Mouse (Mus musculus) intestine, embryonic 15.5 days (tissue): ENCODE data around the gene Mphosph9. TPM values are rescaled to one million over a fixed set of nuclear protein-coding genes. Genes with fewer than 3 reads are reported as not detected.
"Not testable (repeated sequence)": the region's sequence is repeated elsewhere in the genome, so short reads cannot be mapped to it uniquely, and the experiment has no call there.

Experiments used
- ATAC-seq: fragments of 200-750 bp; cut with Nextera tagmentation; 2 replicates; pipeline ENCODE4 v1.8.0; 2017; ENCODE audit warnings: moderate TSS enrichment, moderate library complexity
- H3K27ac ChIP-seq: fragments of 300-500 bp; sonication (generic); 2 replicates; pipeline ENCODE4 v1.5.1; 2015; ENCODE audit warnings: mild to moderate bottlenecking, inconsistent platforms
- H3K27me3 ChIP-seq: fragments of 300-500 bp; sonication (generic); replicated peaks from 2 replicates; pipeline ENCODE4 v1.6.1; 2015; ENCODE audit warnings: inconsistent platforms
- H3K36me3 ChIP-seq: fragments of 300-500 bp; sonication (generic); 2 replicates; pipeline ENCODE4 v1.6.1; 2015; ENCODE audit warnings: inconsistent platforms
- H3K4me1 ChIP-seq: fragments of 300-500 bp; sonication (generic); replicated peaks from 2 replicates; pipeline ENCODE4 v1.6.1; 2015; ENCODE audit warnings: inconsistent platforms
- H3K4me2 ChIP-seq: fragments of 300-500 bp; sonication (generic); replicated peaks from 2 replicates; pipeline ENCODE4 v1.6.1; 2015; ENCODE audit warnings: mild to moderate bottlenecking, inconsistent platforms
- H3K4me3 ChIP-seq: fragments of 300-500 bp; sonication (generic); replicated peaks from 2 replicates; pipeline ENCODE4 v1.5.1; 2015; ENCODE audit warnings: inconsistent platforms
- H3K9ac ChIP-seq: fragments of 300-500 bp; sonication (generic); 2 replicates; pipeline ENCODE4 v1.6.1; 2015; ENCODE audit warnings: inconsistent platforms
- H3K9me3 ChIP-seq: fragments of 300-500 bp; sonication (generic); 2 replicates; pipeline ENCODE4 v1.6.1; 2016; ENCODE audit warnings: inconsistent platforms
- WGBS: fragments of 180-500 bp; shearing (Covaris S2); methylation state at CpG from one replicate; pipeline ENCODE4 v1.1.7; 2015; 5-methylcytosine and 5-hydroxymethylcytosine counted together
- polyA plus RNA-seq: library from polyadenylated mRNA; unstranded; fragments of >200 nt; fragmentation: Nextera tagmentation; extraction: Ambion mirVana; gene quantifications from 2 replicates; pipeline ENCODE4 v1.2.1, GENCODE M21; 2015

Mphosph9 gene
- polyA plus RNA-seq = 8.0 and 10.3 TPM in 2 replicates

DNA sequence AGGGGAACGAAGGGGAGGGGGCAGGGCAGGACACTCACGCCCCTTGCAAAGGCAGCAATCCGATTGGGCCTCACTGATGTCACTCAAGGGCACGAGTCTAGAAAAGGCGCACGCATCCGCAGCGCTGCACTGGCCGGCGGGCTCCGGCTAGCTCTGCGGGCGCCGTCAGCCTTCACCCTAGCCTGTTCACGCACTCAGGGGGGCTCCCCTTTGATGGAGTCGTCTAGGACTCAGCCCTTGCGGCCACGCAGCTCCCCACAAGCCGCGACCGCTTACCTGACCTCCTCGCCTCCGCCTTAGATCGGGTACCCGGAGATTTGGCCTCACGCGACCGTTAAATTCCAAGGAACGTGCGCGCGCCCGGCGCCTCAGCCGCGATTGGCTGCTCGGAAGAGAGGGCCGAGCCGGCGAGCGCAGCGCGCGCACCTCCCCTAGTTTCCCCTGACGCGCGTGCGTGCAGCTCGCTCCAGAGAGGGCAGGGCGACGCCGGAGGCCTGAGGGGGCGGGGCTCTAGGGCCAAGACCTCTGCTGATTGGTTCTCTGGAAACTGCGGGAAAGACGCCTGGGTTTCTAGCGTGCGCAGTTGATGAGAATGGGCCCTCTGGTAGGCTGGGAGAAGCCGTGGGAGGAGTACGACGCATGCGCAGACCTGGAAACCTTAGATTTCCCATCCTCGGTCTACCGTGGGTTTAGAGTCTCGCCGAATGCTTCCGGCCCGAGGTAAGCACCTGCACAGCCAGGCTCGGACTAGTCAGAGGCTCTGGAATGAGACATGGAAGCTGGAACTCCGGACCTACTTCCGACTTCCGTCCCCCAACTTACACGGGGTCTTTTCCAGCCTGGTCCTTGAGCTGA is at the start of gene Mphosph9, which contains the start of gene 2810006K23Rik:
Gene Mphosph9 (minus strand): TSS at position 463 of the 855 bp plus-strand sequence.
Gene 2810006K23Rik (plus strand): TSS at position 580 of the 855 bp plus-strand sequence.
- Histone ChIP-seq H3K4me1 (peaks cover 9% of the 10 kb centered on the region), H3K4me2 (peak within 1 kb of the TSS; percentile 79), H3K4me3 (peak within 1 kb of the TSS; percentile 73), H3K27ac (peak within 1 kb of the TSS; percentile 95), H3K9ac (peak within 1 kb of the TSS; percentile 80), H3K36me3 (peaks cover 4% of the 10 kb centered on the region; the same call in 1 of the 2 replicates), H3K27me3 (no peaks in the 10 kb centered on the region), H3K9me3 (no peaks in the 10 kb centered on the region)
- peak; percentile 98 for ATAC-seq
- WGBS = under 1% methylated on average over 72 of the region's 72 CpGs

DNA sequence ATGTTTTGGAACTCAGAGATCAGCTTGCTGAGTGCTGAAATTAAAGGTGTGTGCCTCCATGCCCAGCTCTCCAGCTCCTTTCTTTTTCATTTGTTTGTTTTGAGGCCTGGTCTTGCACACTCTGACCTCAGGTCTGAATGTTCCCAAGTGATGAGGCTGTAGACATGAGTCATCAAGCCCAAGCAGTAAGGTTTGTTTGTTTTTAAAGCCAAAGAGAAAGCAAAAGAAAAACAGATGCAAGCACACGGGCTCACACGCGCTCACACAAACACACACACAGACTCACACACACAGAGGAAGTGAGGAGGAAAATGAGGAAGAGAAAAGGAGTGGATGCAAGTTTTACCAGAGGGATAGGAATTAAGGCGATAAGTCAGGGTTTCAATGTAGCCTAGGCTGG is 49.4 kb upstream of the Mphosph9 start:
- no peak for ATAC-seq
- Histone ChIP-seq H3K36me3 (peaks cover 52% of the 10 kb centered on the region), H3K4me1 (no peaks in the 10 kb centered on the region), H3K27me3 (no peaks in the 10 kb centered on the region), H3K4me2 (no peak overlapping the region), H3K27ac (no peak overlapping the region), H3K9ac (no peak overlapping the region), H3K4me3 (no peak overlapping the region), H3K9me3 (no peaks in the 10 kb centered on the region)
- WGBS = 90% methylated on average over 4 of the region's 4 CpGs

DNA sequence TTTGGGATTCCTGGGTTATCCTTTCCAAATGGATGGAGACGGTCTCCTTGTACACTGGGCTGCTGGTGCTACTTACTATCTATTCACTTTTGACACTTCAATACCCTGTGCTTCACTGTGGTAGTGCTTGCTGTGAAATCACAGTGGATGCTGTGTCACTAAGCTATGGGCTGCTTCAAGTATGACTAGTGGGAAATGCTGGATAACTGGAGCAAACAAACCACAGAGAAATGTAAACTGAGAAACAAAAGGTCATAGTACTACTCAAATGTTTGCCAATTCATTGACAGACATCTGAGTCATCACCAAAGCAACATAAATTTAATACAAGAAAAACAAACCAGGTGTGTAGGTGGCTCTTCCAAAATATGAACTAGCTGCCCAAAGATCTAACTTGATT is 48.6 kb upstream of the Mphosph9 start:
- Histone ChIP-seq H3K4me2 (no peak overlapping the region), H3K36me3 (peaks cover 52% of the 10 kb centered on the region), H3K4me1 (no peaks in the 10 kb centered on the region), H3K9ac (no peak overlapping the region), H3K4me3 (no peak overlapping the region), H3K27me3 (no peaks in the 10 kb centered on the region), H3K9me3 (no peaks in the 10 kb centered on the region), H3K27ac (no peak overlapping the region)
- 95% methylated on average over 1 of the region's 1 CpGs for WGBS
- no peak for ATAC-seq

DNA sequence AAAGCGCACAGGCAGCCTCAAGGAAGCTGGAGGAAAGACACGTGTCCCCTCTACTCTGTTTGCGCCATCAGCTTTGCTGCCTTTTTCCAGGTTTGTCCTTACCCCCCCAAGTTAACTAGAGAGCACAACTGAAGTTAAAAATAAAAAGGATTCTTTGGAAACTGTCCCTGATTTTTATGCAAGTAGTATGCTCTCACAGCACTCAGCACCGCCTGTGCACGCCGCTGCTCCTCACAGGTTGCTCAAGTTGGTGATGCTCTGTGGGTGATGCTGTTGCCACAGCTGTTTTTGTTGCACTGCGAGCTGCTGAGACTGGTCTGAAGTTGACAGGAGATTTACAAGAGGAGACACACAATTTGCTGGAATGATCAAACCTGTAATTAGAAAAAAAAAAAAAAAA is 46.5 kb upstream of the Mphosph9 start:
- no peak overlapping the region for H3K4me3 ChIP-seq
- no peak overlapping the region for H3K4me2 ChIP-seq
- H3K27ac ChIP-seq = no peak overlapping the region
- no peaks in the 10 kb centered on the region for H3K9me3 ChIP-seq
- no peaks in the 10 kb centered on the region for H3K4me1 ChIP-seq
- H3K36me3 ChIP-seq = peaks cover 49% of the 10 kb centered on the region
- no peak overlapping the region for H3K9ac ChIP-seq
- WGBS = 98% methylated on average over 7 of the region's 7 CpGs
- H3K27me3 ChIP-seq = no peaks in the 10 kb centered on the region
- no peak for ATAC-seq

DNA sequence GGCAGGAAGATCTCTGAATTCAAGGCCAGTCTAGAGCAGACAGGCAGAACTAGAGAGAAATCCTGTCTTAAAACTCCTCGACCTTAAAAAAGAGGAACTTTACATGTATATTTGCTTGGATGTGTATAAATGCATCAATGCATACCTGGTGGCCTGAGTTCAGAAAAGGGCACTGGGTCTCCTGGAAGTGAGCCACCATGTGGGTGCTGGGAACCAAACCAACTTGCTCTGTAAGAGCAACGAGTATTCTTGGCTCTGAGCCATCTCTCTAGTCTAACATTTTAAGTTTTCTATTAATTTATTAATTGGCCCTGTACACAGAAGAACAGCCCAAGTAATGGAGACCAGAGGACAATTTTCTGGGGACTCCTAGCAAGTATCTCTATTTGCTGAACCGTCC is 38.9 kb upstream of the Mphosph9 start:
- Histone ChIP-seq H3K9me3 (no peaks in the 10 kb centered on the region), H3K4me2 (no peak overlapping the region), H3K4me3 (no peak overlapping the region), H3K27me3 (no peaks in the 10 kb centered on the region), H3K9ac (no peak overlapping the region), H3K27ac (no peak overlapping the region), H3K4me1 (no peaks in the 10 kb centered on the region), H3K36me3 (peaks cover 15% of the 10 kb centered on the region)
- WGBS = 73% methylated on average over 3 of the region's 3 CpGs
- no peak for ATAC-seq

DNA sequence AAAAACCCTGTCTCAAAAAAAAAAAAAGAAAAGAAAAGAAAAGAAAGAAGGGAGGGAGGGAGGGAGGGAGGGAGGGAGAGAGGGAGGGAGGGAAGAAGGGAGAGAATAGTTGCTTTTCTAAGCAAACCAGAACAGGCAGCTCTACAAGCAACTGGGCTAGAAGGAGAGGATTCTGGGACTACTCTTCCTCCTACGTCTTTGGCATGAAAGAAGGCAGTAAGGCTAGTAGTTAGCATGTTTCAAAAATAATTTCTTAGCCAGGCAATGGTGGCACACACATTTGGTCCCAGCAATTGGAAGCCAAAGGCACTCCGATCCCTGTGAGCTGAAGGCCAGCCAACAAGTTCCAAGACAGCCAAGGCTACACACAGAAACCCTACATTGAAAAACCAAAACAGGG is 38.0 kb upstream of the Mphosph9 start:
- no peaks in the 10 kb centered on the region for H3K4me1 ChIP-seq
- no peak overlapping the region for H3K4me2 ChIP-seq
- no peak overlapping the region for H3K27ac ChIP-seq
- H3K36me3 ChIP-seq = peaks cover 5% of the 10 kb centered on the region
- ATAC-seq = no peak
- H3K9ac ChIP-seq = no peak overlapping the region
- H3K27me3 ChIP-seq = no peaks in the 10 kb centered on the region
- H3K9me3 ChIP-seq = no peaks in the 10 kb centered on the region
- 88% methylated on average over 2 of the region's 2 CpGs for WGBS
- H3K4me3 ChIP-seq = no peak overlapping the region

DNA sequence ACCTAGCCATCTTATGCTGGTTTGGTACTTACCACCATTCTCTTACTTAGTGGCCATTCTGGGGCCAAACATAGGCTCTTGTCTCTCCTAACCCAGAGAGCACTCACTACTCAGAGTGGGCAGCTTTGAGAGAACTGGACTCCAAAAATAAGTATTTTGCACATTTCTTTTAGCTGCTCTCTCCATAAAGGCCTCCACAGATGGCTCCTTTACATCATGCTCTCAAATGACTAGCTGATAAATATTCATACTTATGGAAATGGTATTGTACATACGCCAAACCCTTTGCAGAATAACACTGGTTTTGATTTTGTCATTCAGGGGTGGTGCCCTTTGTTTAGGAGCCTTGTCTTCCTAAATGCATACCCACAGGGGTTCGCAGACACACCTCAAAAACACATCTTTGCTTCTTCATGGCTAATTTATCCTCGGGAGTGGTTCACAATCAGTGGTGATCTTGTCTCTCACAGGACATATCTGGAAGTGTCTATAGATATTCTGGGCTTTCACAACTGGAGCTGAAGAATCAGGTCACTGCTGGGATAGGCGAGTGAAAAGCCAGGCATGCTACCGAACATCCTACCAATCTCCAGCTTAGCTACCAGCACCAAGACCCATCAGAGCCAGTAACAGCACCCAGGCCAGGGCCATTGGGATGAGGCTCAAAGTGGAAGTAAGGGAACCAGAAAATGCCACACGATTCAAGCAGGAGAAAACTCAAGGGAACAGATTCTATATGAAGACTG is 36.6 kb upstream of the Mphosph9 start:
- no peak overlapping the region for H3K4me3 ChIP-seq
- no peaks in the 10 kb centered on the region for H3K27me3 ChIP-seq
- H3K9ac ChIP-seq = no peak overlapping the region
- no peak overlapping the region for H3K27ac ChIP-seq
- H3K4me1 ChIP-seq = no peaks in the 10 kb centered on the region
- no peak overlapping the region for H3K4me2 ChIP-seq
- 91% methylated on average over 6 of the region's 6 CpGs for WGBS
- no peaks in the 10 kb centered on the region for H3K9me3 ChIP-seq
- peaks cover 4% of the 10 kb centered on the region for H3K36me3 ChIP-seq
- ATAC-seq = no peak

DNA sequence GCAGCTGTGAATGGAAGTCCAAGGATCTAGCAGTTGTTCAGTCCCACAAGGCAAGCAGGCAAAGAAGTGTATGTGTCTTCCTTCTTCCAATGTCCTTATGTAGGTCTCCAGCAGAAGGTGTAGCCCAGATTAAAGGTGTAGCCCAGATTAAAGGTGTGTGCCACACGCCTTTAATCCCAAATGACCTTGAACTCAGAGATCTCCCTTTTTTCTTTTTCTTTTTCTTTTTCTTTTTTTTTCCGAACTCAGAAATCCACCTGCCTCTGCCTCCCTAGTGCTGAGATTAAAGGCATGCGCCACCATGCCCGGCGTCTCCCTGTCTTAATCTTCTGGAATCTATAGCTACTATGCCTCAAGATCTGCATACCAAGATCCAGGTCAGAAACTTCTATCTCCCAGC is 35.2 kb upstream of the Mphosph9 start, which contains the start of gene Cdk2ap1:
Gene Cdk2ap1 (minus strand): TSS at position 101 of the 400 bp plus-strand sequence.
- not testable (repeated sequence) for H3K4me3 ChIP-seq, H3K27me3 ChIP-seq, H3K4me1 ChIP-seq, H3K27ac ChIP-seq, H3K4me2 ChIP-seq, ATAC-seq, H3K36me3 ChIP-seq, H3K9ac ChIP-seq, H3K9me3 ChIP-seq
- 89% methylated on average over 5 of the region's 5 CpGs for WGBS

DNA sequence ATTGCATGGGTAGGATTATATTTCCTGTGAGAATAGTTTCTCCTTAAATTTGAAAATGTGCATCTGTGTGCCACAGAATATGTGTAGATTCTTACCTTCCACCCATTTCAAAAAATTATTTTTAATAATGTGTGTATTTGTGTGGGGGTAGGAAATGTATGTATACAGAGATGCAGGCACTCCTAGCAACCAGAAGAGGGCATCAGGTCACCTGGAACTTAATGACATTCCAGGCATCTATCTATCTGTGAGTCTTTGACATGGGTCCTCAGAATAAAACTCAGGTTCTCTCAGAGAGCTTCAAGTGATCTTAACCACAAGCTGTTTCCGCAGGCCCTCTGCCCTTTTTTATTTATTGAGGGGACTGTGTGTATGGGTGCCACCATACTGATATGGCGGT is 31.9 kb upstream of the Mphosph9 start:
- no peak for ATAC-seq

DNA sequence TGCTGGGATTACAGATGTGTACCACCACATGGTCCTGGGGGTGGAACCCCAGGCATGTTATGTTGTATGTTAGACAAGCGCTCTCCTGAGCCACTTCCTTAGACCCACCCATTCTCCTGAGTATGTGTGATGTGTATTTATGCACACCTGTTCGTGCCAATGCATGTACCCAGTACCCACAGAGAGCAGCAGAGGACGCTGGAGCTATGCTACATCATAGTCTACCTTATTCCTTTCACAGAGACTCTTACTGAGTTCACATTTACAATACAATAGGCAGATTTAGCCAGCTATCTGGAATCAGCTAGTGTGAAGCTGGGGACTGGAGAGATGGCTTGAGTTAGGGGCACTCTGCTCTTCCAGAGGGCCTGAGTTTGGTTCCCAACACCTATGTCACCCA is 28.9 kb upstream of the Mphosph9 start:
- Histone ChIP-seq H3K4me3 (no peak overlapping the region), H3K4me2 (no peak overlapping the region), H3K9ac (no peak overlapping the region), H3K27ac (no peak overlapping the region), H3K4me1 (peaks cover 5% of the 10 kb centered on the region), H3K9me3 (no peaks in the 10 kb centered on the region), H3K36me3 (no peaks in the 10 kb centered on the region), H3K27me3 (no peaks in the 10 kb centered on the region)
- no peak for ATAC-seq
- WGBS = 53% methylated on average over 3 of the region's 3 CpGs

More for the DNA sequence above, 31.9 kb upstream of the Mphosph9 start:
- no peaks in the 10 kb centered on the region for H3K27me3 ChIP-seq
- no peak overlapping the region for H3K4me2 ChIP-seq
- no peaks in the 10 kb centered on the region for H3K9me3 ChIP-seq
- no peak overlapping the region for H3K4me3 ChIP-seq
- no peaks in the 10 kb centered on the region for H3K36me3 ChIP-seq
- H3K27ac ChIP-seq = no peak overlapping the region
- WGBS = 79% methylated on average over 2 of the region's 2 CpGs
- H3K9ac ChIP-seq = no peak overlapping the region
- H3K4me1 ChIP-seq = no peaks in the 10 kb centered on the region

DNA sequence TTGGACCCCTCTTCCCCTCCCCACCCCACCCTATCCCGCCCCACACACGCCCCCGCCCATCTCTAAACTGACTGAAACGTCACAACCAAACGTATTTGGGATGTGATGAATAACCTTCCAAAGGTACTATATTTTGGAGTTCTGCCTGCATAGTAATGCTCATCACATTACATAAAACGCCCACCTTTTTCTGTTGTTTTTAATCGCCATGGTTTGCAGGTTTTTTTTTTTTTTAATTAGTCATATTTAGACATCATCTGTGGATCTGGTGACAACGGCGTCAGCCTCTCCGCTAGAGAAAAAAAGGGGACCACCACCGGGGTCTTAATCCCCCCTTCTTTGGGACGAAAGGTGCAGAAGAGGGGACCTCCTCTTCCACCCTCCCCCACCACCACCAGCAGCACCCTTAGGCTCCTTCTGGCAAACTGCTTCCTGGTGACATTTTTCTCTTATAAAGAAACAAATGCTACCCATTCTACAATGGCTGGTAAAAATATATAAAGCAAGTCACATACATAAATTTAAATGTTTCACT is 27.7 kb upstream of the Mphosph9 start:
- H3K4me2 ChIP-seq = peak overlapping the region; percentile 62
- peak overlapping the region; percentile 84 for H3K4me3 ChIP-seq
- H3K27ac ChIP-seq = no peak overlapping the region
- no peaks in the 10 kb centered on the region for H3K9me3 ChIP-seq
- H3K4me1 ChIP-seq = peaks cover 16% of the 10 kb centered on the region
- WGBS = 6% methylated on average over 12 of the region's 12 CpGs
- H3K36me3 ChIP-seq = no peaks in the 10 kb centered on the region
- ATAC-seq = no peak
- no peaks in the 10 kb centered on the region for H3K27me3 ChIP-seq
- no peak overlapping the region for H3K9ac ChIP-seq
